Mouse (Mus musculus) layer of hippocampus, adult 8-10 months (tissue): Measurements from ENCODE around the gene Ikzf4. TPM values are rescaled to one million over a fixed set of nuclear protein-coding genes. Genes with fewer than 3 reads are reported as not detected.

Experiments used
- DNase-seq, 2 experiments: peaks; one replicate each; pipeline ENCODE4 v3.0.0; 2022; ENCODE audit warnings: low spot score in 2 of 2
- microRNA-seq, 2 experiments: library from miRNA; unstranded; fragments of <30 nt; microRNA quantifications; one replicate each; pipeline ENCODE4 v1.2.0; 2022
- total RNA-seq, 4 experiments: library from RNA; stranded (reverse); gene quantifications; 2 replicates each; pipeline ENCODE4 v1.2.4; 2022

The Ikzf4 gene
- total RNA-seq, 4 experiments from 2014 or later = 15.5 to 19.8 (median 16.2) TPM

DNA sequence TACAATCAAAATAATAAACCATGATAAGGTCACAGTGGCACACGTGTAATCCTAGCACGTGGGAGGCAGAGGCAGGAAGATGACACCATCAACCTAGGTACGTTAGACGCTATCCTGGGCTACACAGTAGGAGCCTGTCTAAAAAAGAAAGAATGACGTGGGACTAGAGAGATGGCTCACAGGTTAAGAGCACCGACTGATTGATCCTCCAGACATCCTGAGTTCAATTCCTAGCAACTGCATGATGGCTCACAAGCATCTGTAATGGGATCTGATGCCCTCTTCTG lies 32.7 kb downstream of the Ikzf4 start:
- no peak for DNase-seq

GRCm38 (mm10) chr10:128612433-128613153 lies 33.2 kb downstream of the Ikzf4 start:
- DNase-seq = peak; percentile 59 to 76

DNA sequence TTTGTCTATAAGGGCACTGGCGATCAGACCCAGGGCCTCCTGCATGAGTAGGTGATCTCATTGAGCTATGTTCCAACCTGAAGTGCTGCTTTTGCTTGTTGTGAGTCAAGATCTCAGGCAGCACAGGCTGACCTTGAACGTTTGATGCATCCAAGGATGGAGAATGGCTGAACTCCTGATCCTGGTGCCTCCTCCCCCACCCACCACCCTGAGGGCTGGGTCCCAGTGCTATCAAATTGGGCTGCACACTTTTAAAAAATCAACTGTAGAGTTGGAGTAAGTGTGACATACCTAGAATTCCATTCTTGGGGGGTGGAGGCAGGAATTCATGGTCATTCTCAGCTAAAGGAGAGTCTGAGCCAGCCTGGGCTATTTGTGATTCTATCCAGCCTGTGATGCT lies 39.3 kb downstream of the Ikzf4 start:
- no peak for DNase-seq

GRCm38 (mm10) chr10:128602470-128603128 lies 43.2 kb downstream of the Ikzf4 start:
- no peak for DNase-seq

GRCm38 (mm10) chr10:128601499-128601898 lies 44.3 kb downstream of the Ikzf4 start:
- DNase-seq = no peak

- DNase-seq = no peak
These were observed 47.3 kb downstream of the Ikzf4 start for GRCm38 (mm10) chr10:128598476-128598875.

DNA sequence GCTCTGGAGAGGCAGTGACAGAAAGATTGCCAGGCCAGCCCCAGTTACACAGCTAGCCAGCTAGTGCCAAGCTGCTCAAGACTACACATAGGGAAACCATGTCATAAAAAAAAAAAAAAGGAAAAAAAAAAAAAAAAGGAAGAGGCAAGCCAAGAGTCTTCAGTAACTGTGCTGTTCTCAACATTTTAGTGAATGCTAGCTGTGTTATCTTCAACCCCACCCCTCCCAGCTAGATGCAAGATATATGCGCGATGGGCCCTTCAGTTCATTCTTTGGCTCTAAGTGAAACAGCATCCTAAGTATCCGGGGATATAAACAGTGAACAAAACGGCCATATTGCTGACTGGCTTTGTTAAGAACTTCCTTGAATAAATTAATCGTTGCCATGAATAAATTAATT lies 53.0 kb downstream of the Ikzf4 start:
- DNase-seq = no peak

DNA sequence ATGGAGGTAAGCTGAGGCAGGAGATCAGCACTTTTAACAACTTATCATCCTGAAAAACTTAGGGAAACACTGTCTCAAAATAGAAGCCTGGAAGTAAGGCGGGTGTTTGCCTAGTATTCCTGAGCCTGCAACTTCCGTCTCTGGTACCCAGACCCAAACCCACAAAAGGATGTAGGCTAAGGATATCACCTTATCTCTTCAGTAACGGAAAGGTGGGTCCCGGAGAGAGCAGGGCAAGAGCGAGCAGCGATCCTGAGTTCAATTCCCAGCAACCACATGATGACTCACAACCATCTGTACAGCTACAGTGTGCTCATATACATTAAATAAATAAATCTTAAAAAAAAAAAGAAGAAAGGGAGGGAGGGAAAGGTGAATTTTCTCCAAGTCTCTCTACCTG lies 54.4 kb downstream of the Ikzf4 start:
- no peak for DNase-seq

GRCm38 (mm10) chr10:128590193-128590690 lies 55.5 kb downstream of the Ikzf4 start:
- DNase-seq = no peak

GRCm38 (mm10) chr10:128589464-128590192 lies 56.2 kb downstream of the Ikzf4 start, which contains the start of gene Erbb3:
Gene Erbb3 (minus strand): TSS chr10:128589652.
- no peak for DNase-seq

- no peak for DNase-seq
These were observed 56.9 kb downstream of the Ikzf4 start for GRCm38 (mm10) chr10:128588775-128589463.

- DNase-seq = no peak
These were observed 57.7 kb downstream of the Ikzf4 start for GRCm38 (mm10) chr10:128588136-128588535.

- DNase-seq = no peak
These were observed 58.1 kb downstream of the Ikzf4 start for GRCm38 (mm10) chr10:128587697-128588096.

GRCm38 (mm10) chr10:128587120-128587519 lies 58.7 kb downstream of the Ikzf4 start:
- DNase-seq = no peak

DNA sequence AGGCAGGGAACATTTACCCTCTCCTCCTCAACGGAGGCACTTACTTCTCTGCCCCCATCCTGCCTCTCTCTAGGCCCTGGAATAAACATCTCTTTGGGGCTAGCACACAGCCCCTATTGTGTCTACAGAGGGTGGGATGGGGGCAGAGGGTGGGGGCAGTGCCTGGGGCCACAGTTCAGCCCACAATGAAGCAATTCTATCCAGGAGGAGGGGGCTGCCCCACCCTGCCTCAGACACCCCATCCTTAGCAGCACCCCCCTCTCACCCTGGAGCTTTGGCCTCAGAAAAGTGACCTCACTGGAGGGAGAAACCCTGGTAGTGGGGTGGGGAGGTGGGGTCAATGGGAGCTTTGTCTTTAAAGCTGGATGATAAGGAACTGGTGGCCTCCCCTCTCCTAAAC lies 59.2 kb downstream of the Ikzf4 start:
- DNase-seq = no peak

- no peak for DNase-seq
These were observed 61.4 kb downstream of the Ikzf4 start for GRCm38 (mm10) chr10:128584386-128584785.

DNA sequence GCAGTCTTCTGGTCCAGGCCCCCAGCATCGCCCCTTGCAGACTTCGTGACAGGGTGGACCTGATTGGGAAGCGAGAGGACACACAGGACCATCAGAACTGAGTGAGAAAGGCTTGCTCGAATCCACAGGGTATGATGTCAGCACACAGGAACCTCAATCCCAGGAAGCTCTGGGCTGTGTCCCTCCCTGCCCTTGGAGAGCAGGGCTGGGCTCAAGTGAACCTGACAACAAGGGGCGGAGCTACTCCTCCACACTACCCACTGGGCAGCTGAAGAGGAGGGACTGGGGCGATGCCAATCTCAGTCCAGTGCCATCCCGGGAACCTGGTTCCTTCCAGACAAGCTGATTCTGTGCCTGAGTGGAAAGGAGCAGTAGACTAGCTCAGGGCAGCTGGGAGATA lies 62.1 kb downstream of the Ikzf4 start:
- no peak for DNase-seq

Small RNAs within 50 kb of the gene (microRNA-seq; reads per million reads assigned to microRNA genes)
- gene Mir6917 = 0 reads per million in 2 experiments

Other genes starting within 250 kb of the Ikzf4 start
- gene Slc39a5, start 244.8 kb downstream of the Ikzf4 start, total RNA-seq = under 1 TPM in 3 of 4 experiments, not detected in 1; 0.35 to 0.45 (median 0.43) TPM
- gene Nabp2, start 234.5 kb downstream of the Ikzf4 start, total RNA-seq = 100 to 1,000 TPM in 2 of 4 experiments, 10 to 100 TPM in 2; 94.4 to 107 (median 100) TPM
- 10 to 100 TPM; 71.7 to 79.9 (median 75.7) TPM for gene Rnf41, start 234.3 kb downstream of the Ikzf4 start, total RNA-seq
- gene Smarcc2, start 186.7 kb downstream of the Ikzf4 start, total RNA-seq = 100 to 1,000 TPM; 238 to 267 (median 258) TPM
- gene Myl6, start 151.8 kb downstream of the Ikzf4 start, total RNA-seq = 100 to 1,000 TPM; 486 to 591 (median 538) TPM
- 10 to 100 TPM; 18.4 to 23.6 (median 22.6) TPM for gene Myl6b, start 147.3 kb downstream of the Ikzf4 start, total RNA-seq
- 10 to 100 TPM in 2 of 4 experiments, 1 to 10 TPM in 2; 7.0 to 11.5 (median 9.3) TPM for gene Esyt1, start 120.1 kb downstream of the Ikzf4 start, total RNA-seq
- gene Zc3h10, start 98.2 kb downstream of the Ikzf4 start, total RNA-seq = 10 to 100 TPM; 12.7 to 17.0 (median 15.2) TPM
- gene Rpl41, start 96.7 kb downstream of the Ikzf4 start, total RNA-seq = 1,000 to 10,000 TPM; 1,259 to 1,817 (median 1,529) TPM
- gene Pa2g4, start 80.0 kb downstream of the Ikzf4 start, total RNA-seq = 10 to 100 TPM; 58.7 to 62.0 (median 59.0) TPM
- gene Erbb3, start 56.3 kb downstream of the Ikzf4 start, total RNA-seq = 1 to 10 TPM; 6.8 to 8.4 (median 8.1) TPM
- gene Rps26, start 19.2 kb downstream of the Ikzf4 start, total RNA-seq = 100 to 1,000 TPM; 141 to 325 (median 239) TPM
- 10 to 100 TPM; 12.0 to 16.6 (median 14.3) TPM for gene Suox, start 28.1 kb upstream of the Ikzf4 start, total RNA-seq
- 100 to 1,000 TPM; 132 to 151 (median 135) TPM for gene Rab5b, start 50.3 kb upstream of the Ikzf4 start, total RNA-seq
- 1 to 10 TPM in 3 of 4 experiments, under 1 TPM in 1; 0.62 to 2.4 (median 1.1) TPM for gene Pmel, start 58.2 kb upstream of the Ikzf4 start, total RNA-seq
- 1 to 10 TPM; 2.5 to 4.3 (median 3.4) TPM for gene Cdk2, start 59.0 kb upstream of the Ikzf4 start, total RNA-seq
- 10 to 100 TPM; 11.3 to 15.4 (median 13.9) TPM for gene Dgka, start 98.9 kb upstream of the Ikzf4 start, total RNA-seq
- 10 to 100 TPM; 19.6 to 27.3 (median 25.7) TPM for gene Pym1, start 101.9 kb upstream of the Ikzf4 start, total RNA-seq
- gene Mmp19, start 144.9 kb upstream of the Ikzf4 start, total RNA-seq = 1 to 10 TPM in 2 of 4 experiments, under 1 TPM in 2; 0.64 to 3.3 (median 1.5) TPM
- 10 to 100 TPM; 60.8 to 71.5 (median 65.6) TPM for gene Dnajc14, start 158.1 kb upstream of the Ikzf4 start, total RNA-seq
- gene Tmem198b, start 158.4 kb upstream of the Ikzf4 start, total RNA-seq = 10 to 100 TPM in 3 of 4 experiments, 1 to 10 TPM in 1; 9.5 to 13.9 (median 11.6) TPM
- 10 to 100 TPM; 32.7 to 41.2 (median 35.1) TPM for gene Sarnp, start 171.3 kb upstream of the Ikzf4 start, total RNA-seq
- gene Ormdl2, start 175.7 kb upstream of the Ikzf4 start, total RNA-seq = 10 to 100 TPM in 1 of 4 experiments, 1 to 10 TPM in 3; 8.9 to 10.5 (median 9.6) TPM
- 10 to 100 TPM; 19.9 to 22.7 (median 22.3) TPM for gene Gdf11, start 245.7 kb upstream of the Ikzf4 start, total RNA-seq